Mouse (Mus musculus): Measurements from ENCODE around the gene Pcyt1b. TPM values are rescaled to one million over a fixed set of nuclear protein-coding genes. Genes with fewer than 3 reads are reported as not detected.

Gene Pcyt1b
- polyA plus RNA-seq, 1 experiment, result 1.4 TPM

GRCm38 (mm10) chrX:93732975-93733748 lies 78.5 kb downstream of the Pcyt1b start:
- TF ChIP-seq POLR2A (IDR thresholded peaks at IDR 0.05; ENCODE audit: control insufficient read depth, low read depth, low read length) (no peak), CTCF (IDR thresholded peaks at IDR 0.05; ENCODE audit: control insufficient read depth, insufficient read depth, insufficient replicate concordance, low read depth, low read length) (no peak)
- H3K4me1 ChIP-seq (ENCODE audit: control insufficient read depth, insufficient read depth, low read length), result no peaks in the 10 kb centered on the region
- H3K4me3 ChIP-seq (ENCODE audit: control insufficient read depth, low read depth, low read length), result no peak overlapping the region
- H3K27ac ChIP-seq (ENCODE audit: control insufficient read depth, insufficient read depth, low read depth, low read length), result no peak overlapping the region
- no peaks in the 10 kb centered on the region for H3K36me3 ChIP-seq (ENCODE audit: control insufficient read depth, insufficient read depth, low read length)
- no peaks in the 10 kb centered on the region for H3K27me3 ChIP-seq (ENCODE audit: control insufficient read depth, insufficient read depth, low read length)

- no peak for TF ChIP-seq CTCF (IDR thresholded peaks at IDR 0.05; ENCODE audit: control insufficient read depth, insufficient read depth, insufficient replicate concordance, low read depth, low read length)
- TF ChIP-seq POLR2A (IDR thresholded peaks at IDR 0.05; ENCODE audit: control insufficient read depth, low read depth, low read length), result no peak
Measured at GRCm38 (mm10) chrX:93749165-93749564, 94.5 kb downstream of the Pcyt1b start.

GRCm38 (mm10) chrX:93750566-93750965 lies 95.9 kb downstream of the Pcyt1b start:
- no peak overlapping the region for H3K4me3 ChIP-seq (ENCODE audit: control insufficient read depth, low read depth, low read length)
- no peak for TF ChIP-seq POLR2A (IDR thresholded peaks at IDR 0.05; ENCODE audit: control insufficient read depth, low read depth, low read length)
- no peak for TF ChIP-seq CTCF (IDR thresholded peaks at IDR 0.05; ENCODE audit: control insufficient read depth, insufficient read depth, insufficient replicate concordance, low read depth, low read length)
- H3K36me3 ChIP-seq (ENCODE audit: control insufficient read depth, insufficient read depth, low read length), result no peaks in the 10 kb centered on the region
- no peak overlapping the region for H3K27ac ChIP-seq (ENCODE audit: control insufficient read depth, insufficient read depth, low read depth, low read length)
- no peaks in the 10 kb centered on the region for H3K4me1 ChIP-seq (ENCODE audit: control insufficient read depth, insufficient read depth, low read length)
- no peaks in the 10 kb centered on the region for H3K27me3 ChIP-seq (ENCODE audit: control insufficient read depth, insufficient read depth, low read length)

More at GRCm38 (mm10) chrX:93749165-93749564, 94.5 kb downstream of the Pcyt1b start:
- Histone ChIP-seq H3K36me3 (ENCODE audit: control insufficient read depth, insufficient read depth, low read length) (no peaks in the 10 kb centered on the region), H3K27ac (ENCODE audit: control insufficient read depth, insufficient read depth, low read depth, low read length) (no peak overlapping the region), H3K4me1 (ENCODE audit: control insufficient read depth, insufficient read depth, low read length) (no peaks in the 10 kb centered on the region), H3K27me3 (ENCODE audit: control insufficient read depth, insufficient read depth, low read length) (no peaks in the 10 kb centered on the region), H3K4me3 (ENCODE audit: control insufficient read depth, low read depth, low read length) (no peak overlapping the region)

GRCm38 (mm10) chrX:93755210-93755842 lies 100.7 kb downstream of the Pcyt1b start:
- no peak for TF ChIP-seq POLR2A (IDR thresholded peaks at IDR 0.05; ENCODE audit: control insufficient read depth, low read depth, low read length)
- TF ChIP-seq CTCF (IDR thresholded peaks at IDR 0.05; ENCODE audit: control insufficient read depth, insufficient read depth, insufficient replicate concordance, low read depth, low read length), result no peak
- Histone ChIP-seq H3K4me3 (ENCODE audit: control insufficient read depth, low read depth, low read length) (no peak overlapping the region), H3K36me3 (ENCODE audit: control insufficient read depth, insufficient read depth, low read length) (no peaks in the 10 kb centered on the region), H3K27ac (ENCODE audit: control insufficient read depth, insufficient read depth, low read depth, low read length) (no peak overlapping the region), H3K4me1 (ENCODE audit: control insufficient read depth, insufficient read depth, low read length) (no peaks in the 10 kb centered on the region), H3K27me3 (ENCODE audit: control insufficient read depth, insufficient read depth, low read length) (no peaks in the 10 kb centered on the region)

- H3K27me3 ChIP-seq (ENCODE audit: control insufficient read depth, insufficient read depth, low read length), result no peaks in the 10 kb centered on the region
- no peaks in the 10 kb centered on the region for H3K36me3 ChIP-seq (ENCODE audit: control insufficient read depth, insufficient read depth, low read length)
- no peaks in the 10 kb centered on the region for H3K4me1 ChIP-seq (ENCODE audit: control insufficient read depth, insufficient read depth, low read length)
- TF ChIP-seq CTCF (IDR thresholded peaks at IDR 0.05; ENCODE audit: control insufficient read depth, insufficient read depth, insufficient replicate concordance, low read depth, low read length) (no peak), POLR2A (IDR thresholded peaks at IDR 0.05; ENCODE audit: control insufficient read depth, low read depth, low read length) (no peak)
- no peak overlapping the region for H3K4me3 ChIP-seq (ENCODE audit: control insufficient read depth, low read depth, low read length)
- H3K27ac ChIP-seq (ENCODE audit: control insufficient read depth, insufficient read depth, low read depth, low read length), result no peak overlapping the region
Measured at GRCm38 (mm10) chrX:93756867-93757455, 102.3 kb downstream of the Pcyt1b start.

- H3K4me1 ChIP-seq (ENCODE audit: control insufficient read depth, insufficient read depth, low read length), result no peaks in the 10 kb centered on the region
- H3K27me3 ChIP-seq (ENCODE audit: control insufficient read depth, insufficient read depth, low read length), result no peaks in the 10 kb centered on the region
- H3K27ac ChIP-seq (ENCODE audit: control insufficient read depth, insufficient read depth, low read depth, low read length), result no peak overlapping the region
- H3K4me3 ChIP-seq (ENCODE audit: control insufficient read depth, low read depth, low read length), result no peak overlapping the region
- TF ChIP-seq POLR2A (IDR thresholded peaks at IDR 0.05; ENCODE audit: control insufficient read depth, low read depth, low read length) (no peak), CTCF (IDR thresholded peaks at IDR 0.05; ENCODE audit: control insufficient read depth, insufficient read depth, insufficient replicate concordance, low read depth, low read length) (no peak)
- no peaks in the 10 kb centered on the region for H3K36me3 ChIP-seq (ENCODE audit: control insufficient read depth, insufficient read depth, low read length)
Measured at GRCm38 (mm10) chrX:93760770-93761169, 106.1 kb downstream of the Pcyt1b start.

GRCm38 (mm10) chrX:93789562-93789961 lies 134.9 kb downstream of the Pcyt1b start:
- Histone ChIP-seq H3K36me3 (ENCODE audit: control insufficient read depth, insufficient read depth, low read length) (no peaks in the 10 kb centered on the region), H3K27me3 (ENCODE audit: control insufficient read depth, insufficient read depth, low read length) (no peaks in the 10 kb centered on the region), H3K4me1 (ENCODE audit: control insufficient read depth, insufficient read depth, low read length) (no peaks in the 10 kb centered on the region), H3K4me3 (ENCODE audit: control insufficient read depth, low read depth, low read length) (no peak overlapping the region), H3K27ac (ENCODE audit: control insufficient read depth, insufficient read depth, low read depth, low read length) (no peak overlapping the region)
- no peak for TF ChIP-seq CTCF (IDR thresholded peaks at IDR 0.05; ENCODE audit: control insufficient read depth, insufficient read depth, insufficient replicate concordance, low read depth, low read length)
- TF ChIP-seq POLR2A (IDR thresholded peaks at IDR 0.05; ENCODE audit: control insufficient read depth, low read depth, low read length), result no peak
